Mouse (Mus musculus): ENCODE measurements around the gene Cyp2c50.
"Not testable (repeated sequence)": the region's sequence is repeated elsewhere in the genome, so short reads cannot be mapped to it uniquely, and the experiment has no call there.

DNA sequence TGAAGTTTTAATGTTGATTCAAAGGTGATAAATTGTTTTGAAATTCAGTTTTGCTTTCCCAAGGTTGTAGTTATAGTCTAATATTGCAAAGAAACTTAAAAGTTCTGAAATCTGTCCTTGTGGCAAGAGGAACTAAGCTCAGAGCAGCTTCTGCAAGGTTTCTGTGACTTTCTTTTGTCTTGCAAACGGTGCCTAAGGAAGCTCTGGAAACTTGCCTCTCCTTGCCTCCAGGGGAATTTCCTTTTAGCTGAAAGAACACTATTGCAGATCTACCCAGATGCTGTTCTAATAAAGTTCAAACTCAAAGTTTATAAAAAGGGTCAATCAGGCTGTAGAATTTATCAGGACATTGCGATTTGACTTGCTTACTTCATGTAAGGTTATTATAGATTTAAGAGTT is 37.5 kb downstream of the Cyp2c50 start:
- TF ChIP-seq CTCF (IDR thresholded peaks at IDR 0.05; ENCODE audit: borderline replicate concordance, control insufficient read depth, extremely low read depth, insufficient read depth, low read length, poor library complexity); POLR2A (IDR thresholded peaks at IDR 0.05; ENCODE audit: control insufficient read depth, extremely low read depth, insufficient read depth, low read length, poor library complexity): not testable (repeated sequence)

All from thymus, adult 2 months (tissue).